Mouse (Mus musculus) left cerebral cortex, adult 11 months (tissue): ENCODE measurements around the gene Tll1.

Source experiments
- DNase-seq: peaks from one replicate; pipeline ENCODE4 v3.0.0; 2022; ENCODE audit warnings: low spot score

Tll1 gene

GRCm38 (mm10) chr8:64206024-64206385, at the start of gene Tll1:
Gene Tll1, minus strand, starts transcription at chr8:64206271.
- no peak for DNase-seq

GRCm38 (mm10) chr8:64238645-64239044, 32.6 kb upstream of the Tll1 start:
- no peak for DNase-seq

GRCm38 (mm10) chr8:64221600-64221999, 15.5 kb upstream of the Tll1 start:
- no peak for DNase-seq

GRCm38 (mm10) chr8:64217644-64218043, 11.6 kb upstream of the Tll1 start:
- DNase-seq, result no peak

- DNase-seq, result no peak
Observed at GRCm38 (mm10) chr8:64216252-64216651, 10.2 kb upstream of the Tll1 start.

GRCm38 (mm10) chr8:64215374-64215773, 9.3 kb upstream of the Tll1 start:
- no peak for DNase-seq

GRCm38 (mm10) chr8:64214906-64215305, 8.8 kb upstream of the Tll1 start:
- no peak for DNase-seq

GRCm38 (mm10) chr8:64206411-64206861, 365 bp upstream of the Tll1 start:
- no peak for DNase-seq

- DNase-seq, result no peak
Observed at GRCm38 (mm10) chr8:64205321-64206023, 599 bp downstream of the Tll1 start.

GRCm38 (mm10) chr8:64204801-64205311, 1.2 kb downstream of the Tll1 start:
- DNase-seq, result no peak

- DNase-seq, result no peak
Observed at GRCm38 (mm10) chr8:64204167-64204566, 1.9 kb downstream of the Tll1 start.

- no peak for DNase-seq
Observed at GRCm38 (mm10) chr8:64198326-64198725, 7.7 kb downstream of the Tll1 start.

GRCm38 (mm10) chr8:64193421-64193820, 12.7 kb downstream of the Tll1 start:
- DNase-seq, result no peak

- no peak for DNase-seq
Observed at GRCm38 (mm10) chr8:64187881-64188280, 18.2 kb downstream of the Tll1 start.

GRCm38 (mm10) chr8:64176931-64177330, 29.1 kb downstream of the Tll1 start:
- no peak for DNase-seq

- DNase-seq, result no peak
Observed at GRCm38 (mm10) chr8:64174916-64175315, 31.2 kb downstream of the Tll1 start.

GRCm38 (mm10) chr8:64173759-64174158, 32.3 kb downstream of the Tll1 start:
- no peak for DNase-seq

- no peak for DNase-seq
Observed at GRCm38 (mm10) chr8:64152899-64153891, 52.9 kb downstream of the Tll1 start.

- peak; percentile 15 for DNase-seq
Observed at GRCm38 (mm10) chr8:64152216-64152804, 53.8 kb downstream of the Tll1 start.

- DNase-seq, result peak; percentile 23
Observed at GRCm38 (mm10) chr8:64136593-64136992, 69.5 kb downstream of the Tll1 start.

- no peak for DNase-seq
Observed at GRCm38 (mm10) chr8:64107190-64107589, 98.9 kb downstream of the Tll1 start.

- no peak for DNase-seq
Observed at GRCm38 (mm10) chr8:64073396-64073795, 132.7 kb downstream of the Tll1 start.
